Mouse (Mus musculus): ENCODE results near the gene Retreg1. TPM values are rescaled to one million over a fixed set of nuclear protein-coding genes. Genes with fewer than 3 reads are reported as not detected.
"Not testable (repeated sequence)": the region's sequence is repeated elsewhere in the genome, so short reads cannot be mapped to it uniquely, and the experiment has no call there.

Retreg1 gene
- polyA plus RNA-seq, 1 experiment from 2014 or later = 110 TPM

GRCm38 (mm10) chr15:25995521-25995920, 152.5 kb downstream of the Retreg1 start:
- TF ChIP-seq CTCF (IDR thresholded peaks at IDR 0.05) = peak; percentile 57
- ATAC-seq (no peak), DNase-seq (ENCODE audit: low read depth, low spot score) (no peak)
- in situ Hi-C loops (cut with MboI; ENCODE audit: low pct_unique_long_range_greater_than_20kb) = loop anchor here (5.0 to 25.0 kb wide), 2 partner anchors 332 to 767 kb away; no protein-coding TSS in a partner anchor
- ChIA-PET POLR2A (no interaction called here), CTCF (interaction anchor here (0.8 to 3.4 kb wide), 9 partner anchors 9 to 585 kb away, joined by 3 to 11 read pairs (median 4); no protein-coding TSS in a partner anchor)
- H3K27me3 ChIP-seq = no peaks in the 10 kb centered on the region

- peak; percentile 94 for ATAC-seq
- in situ Hi-C loops (cut with MboI; ENCODE audit: low pct_unique_long_range_greater_than_20kb) = loop anchor here (5.0 to 25.0 kb wide), 2 partner anchors 328 to 763 kb away; no protein-coding TSS in a partner anchor
- peak; percentile 31 for DNase-seq (ENCODE audit: low read depth, low spot score)
- H3K27me3 ChIP-seq, POLR2A ChIA-PET, CTCF ChIA-PET: not testable (repeated sequence)
Observed at GRCm38 (mm10) chr15:25999545-25999944, 156.6 kb downstream of the Retreg1 start.

- in situ Hi-C loops (cut with MboI; ENCODE audit: low pct_unique_long_range_greater_than_20kb) = no loop called here
- DNase-seq (ENCODE audit: low read depth, low spot score) (no peak), ATAC-seq (no peak)
- ChIA-PET POLR2A (no interaction called here), CTCF (interaction anchor here (1.2 kb wide), 1 partner anchor 13 kb away, joined by 4 read pairs; no protein-coding TSS in a partner anchor)
- TF ChIP-seq CTCF (IDR thresholded peaks at IDR 0.05) = no peak
- H3K27me3 ChIP-seq = peaks cover under 1% of the 10 kb centered on the region
Observed at GRCm38 (mm10) chr15:26008621-26009020, 165.6 kb downstream of the Retreg1 start.

GRCm38 (mm10) chr15:26012891-26013290, 169.9 kb downstream of the Retreg1 start:
- H3K27me3 ChIP-seq = peaks cover 10% of the 10 kb centered on the region
- CTCF ChIA-PET = interaction anchor here (1.1 to 1.7 kb wide), 2 partner anchors 9 to 16 kb away, joined by 3 to 5 read pairs; no protein-coding TSS in a partner anchor
- POLR2A ChIA-PET = interaction anchor here (0.7 kb wide), 1 partner anchor 42 kb away, joined by 3 read pairs; no protein-coding TSS in a partner anchor
- in situ Hi-C loops (cut with MboI; ENCODE audit: low pct_unique_long_range_greater_than_20kb) = no loop called here
- DNase-seq (ENCODE audit: low read depth, low spot score) (no peak), ATAC-seq (no peak)
- no peak for TF ChIP-seq CTCF (IDR thresholded peaks at IDR 0.05)

- H3K27me3 ChIP-seq = peaks cover 18% of the 10 kb centered on the region
- CTCF ChIA-PET = interaction anchor here (0.9 to 1.2 kb wide), 2 partner anchors 9 to 299 kb away, joined by 3 to 4 read pairs; no protein-coding TSS in a partner anchor
- POLR2A ChIA-PET = no interaction called here
- in situ Hi-C loops (cut with MboI; ENCODE audit: low pct_unique_long_range_greater_than_20kb) = no loop called here
- ATAC-seq = no peak
- no peak for TF ChIP-seq CTCF (IDR thresholded peaks at IDR 0.05)
- DNase-seq (ENCODE audit: low read depth, low spot score) = no peak
Observed at GRCm38 (mm10) chr15:26015979-26016665, 173.1 kb downstream of the Retreg1 start.

- in situ Hi-C loops (cut with MboI; ENCODE audit: low pct_unique_long_range_greater_than_20kb) = no loop called here
- H3K27me3 ChIP-seq = peaks cover 30% of the 10 kb centered on the region
- ChIA-PET POLR2A (no interaction called here), CTCF (interaction anchor here (1.2 to 1.4 kb wide), 2 partner anchors 20 to 29 kb away, joined by 3 to 4 read pairs; no protein-coding TSS in a partner anchor)
- DNase-seq (ENCODE audit: low read depth, low spot score) (no peak), ATAC-seq (no peak)
- no peak for TF ChIP-seq CTCF (IDR thresholded peaks at IDR 0.05)
Observed at GRCm38 (mm10) chr15:26021721-26022120, 178.7 kb downstream of the Retreg1 start.

GRCm38 (mm10) chr15:26022636-26023035, 179.7 kb downstream of the Retreg1 start:
- in situ Hi-C loops (cut with MboI; ENCODE audit: low pct_unique_long_range_greater_than_20kb) = no loop called here
- no peak for ATAC-seq
- no peak for TF ChIP-seq CTCF (IDR thresholded peaks at IDR 0.05)
- H3K27me3 ChIP-seq = peaks cover 30% of the 10 kb centered on the region
- CTCF ChIA-PET = no interaction called here
- POLR2A ChIA-PET = no interaction called here
- no peak for DNase-seq (ENCODE audit: low read depth, low spot score)

Other genes with a start within 250 kb of the Retreg1 start
- 30.3 TPM for gene Myo10, start 220.7 kb upstream of the Retreg1 start, polyA plus RNA-seq (2021)
- gene Zfp622, start 141.2 kb downstream of the Retreg1 start, polyA plus RNA-seq (2021) = 54.8 TPM

Data from Patski (cell line).